Mouse (Mus musculus): Measurements from ENCODE around the gene Prkca.

DNA sequence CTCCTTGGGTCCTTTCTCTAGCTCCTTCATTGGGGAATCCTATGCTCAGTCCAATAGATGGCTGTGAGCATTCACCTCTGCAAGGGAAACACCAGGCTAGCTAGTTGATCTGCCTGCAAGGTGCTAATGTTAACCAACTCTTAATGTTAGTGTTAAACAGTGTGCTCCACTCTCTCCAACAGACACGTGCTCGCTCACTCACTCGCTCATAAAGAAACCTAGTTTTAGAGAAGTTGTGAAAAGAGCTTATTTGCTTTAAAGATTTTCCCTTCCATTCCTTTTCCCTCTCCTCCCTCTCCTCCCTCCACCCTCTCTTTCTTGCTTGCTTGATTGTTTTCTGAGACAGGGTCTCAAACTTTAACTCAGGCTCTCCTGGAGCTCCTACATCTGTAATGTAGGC, 266.2 kb downstream of the Prkca start:
- TF ChIP-seq CTCF (IDR thresholded peaks at IDR 0.05; ENCODE audit: control insufficient read depth, insufficient read depth, insufficient replicate concordance, low read depth, low read length) (no peak), POLR2A (IDR thresholded peaks at IDR 0.05; ENCODE audit: control insufficient read depth, low read depth, low read length) (no peak)
